Mouse (Mus musculus) right cerebral cortex, postnatal 14 days (tissue): ENCODE results near the gene Csf3.

Experiments
- DNase-seq: peaks from one replicate; pipeline ENCODE4 v3.0.0; 2022

The Csf3 gene

GRCm38 (mm10) chr11:98750351-98751201 is 49.5 kb downstream of the Csf3 start:
- DNase-seq: peak; percentile 89

- no peak for DNase-seq
These were observed 50.2 kb downstream of the Csf3 start for GRCm38 (mm10) chr11:98751221-98751782.

- no peak for DNase-seq
These were observed 51.6 kb downstream of the Csf3 start for GRCm38 (mm10) chr11:98752562-98753140.
